Mouse (Mus musculus): ENCODE results near the gene Ppm1a. TPM values are rescaled to one million over a fixed set of nuclear protein-coding genes. Genes with fewer than 3 reads are reported as not detected.
"Not testable (repeated sequence)": the region's sequence is repeated elsewhere in the genome, so short reads cannot be mapped to it uniquely, and the experiment has no call there.

The Ppm1a gene
- total RNA-seq, 2 experiments from 2014 or later = 317 to 347 TPM

- DNase-seq (ENCODE audit: low spot score in 2 of 2) = peak; percentile 93 to 96
- intact Hi-C loops (cut with DNase I) = loop anchor here (2.0 to 5.0 kb wide), 4 partner anchors 70 to 673 kb away; partner anchors contain the start of genes Dhrs7, Jkamp and L3hypdh
Measured at GRCm38 (mm10) chr12:72760376-72761229, 3.3 kb downstream of the Ppm1a start.

GRCm38 (mm10) chr12:72761230-72761648 lies 4.0 kb downstream of the Ppm1a start:
- intact Hi-C loops (cut with DNase I) = loop anchor here (2.0 to 5.0 kb wide), 4 partner anchors 70 to 674 kb away; partner anchors contain the start of genes Dhrs7, Jkamp and L3hypdh
- DNase-seq (ENCODE audit: low spot score in 2 of 2) = no peak

- intact Hi-C loops (cut with DNase I) = loop anchor here (2.0 to 5.0 kb wide), 4 partner anchors 69 to 674 kb away; partner anchors contain the start of genes Dhrs7, Jkamp and L3hypdh
- peak; percentile 37 to 59 for DNase-seq (ENCODE audit: low spot score in 2 of 2)
Measured at GRCm38 (mm10) chr12:72761649-72762261, 4.5 kb downstream of the Ppm1a start.

- no peak for DNase-seq (ENCODE audit: low spot score in 2 of 2)
- intact Hi-C loops (cut with DNase I) = loop anchor here (5.0 kb wide), 1 partner anchor 675 kb away; the partner anchor contains the start of genes Jkamp and L3hypdh
Measured at GRCm38 (mm10) chr12:72762502-72762901, 5.2 kb downstream of the Ppm1a start.

- intact Hi-C loops (cut with DNase I) = loop anchor here (5.0 kb wide), 1 partner anchor 676 kb away; the partner anchor contains the start of genes Jkamp and L3hypdh
- no peak for DNase-seq (ENCODE audit: low spot score in 2 of 2)
Measured at GRCm38 (mm10) chr12:72763156-72763555, 5.9 kb downstream of the Ppm1a start.

GRCm38 (mm10) chr12:72767809-72768208 lies 10.6 kb downstream of the Ppm1a start:
- no peak for DNase-seq (ENCODE audit: low spot score in 2 of 2)
- intact Hi-C loops (cut with DNase I) = no loop called here

GRCm38 (mm10) chr12:72768230-72768629 lies 11.0 kb downstream of the Ppm1a start:
- intact Hi-C loops (cut with DNase I) = no loop called here
- no peak for DNase-seq (ENCODE audit: low spot score in 2 of 2)

- DNase-seq (ENCODE audit: low spot score in 2 of 2) = no peak
- intact Hi-C loops (cut with DNase I) = no loop called here
Measured at GRCm38 (mm10) chr12:72769546-72770230, 12.4 kb downstream of the Ppm1a start.

GRCm38 (mm10) chr12:72771153-72771552 lies 13.9 kb downstream of the Ppm1a start:
- intact Hi-C loops (cut with DNase I) = no loop called here

GRCm38 (mm10) chr12:72771711-72772110 lies 14.5 kb downstream of the Ppm1a start:
- intact Hi-C loops (cut with DNase I) = no loop called here
- DNase-seq (ENCODE audit: low spot score in 2 of 2) = no peak

More at GRCm38 (mm10) chr12:72771153-72771552, 13.9 kb downstream of the Ppm1a start:
- no peak for DNase-seq (ENCODE audit: low spot score in 2 of 2)

GRCm38 (mm10) chr12:72773921-72774320 lies 16.7 kb downstream of the Ppm1a start:
- no peak for DNase-seq (ENCODE audit: low spot score in 2 of 2)
- intact Hi-C loops (cut with DNase I) = no loop called here

- DNase-seq (ENCODE audit: low spot score in 2 of 2) = no peak
- intact Hi-C loops (cut with DNase I) = no loop called here
Measured at GRCm38 (mm10) chr12:72777244-72777643, 20.0 kb downstream of the Ppm1a start.

- DNase-seq (ENCODE audit: low spot score in 2 of 2) = no peak
- intact Hi-C loops (cut with DNase I) = loop anchor here (5.0 kb wide), 1 partner anchor 798 kb away; no protein-coding TSS in a partner anchor
Measured at GRCm38 (mm10) chr12:72780136-72780535, 22.9 kb downstream of the Ppm1a start.

- not testable (repeated sequence) for DNase-seq (ENCODE audit: low spot score in 2 of 2)
- intact Hi-C loops (cut with DNase I) = loop anchor here (5.0 kb wide), 1 partner anchor 800 kb away; no protein-coding TSS in a partner anchor
Measured at GRCm38 (mm10) chr12:72782786-72783185, 25.5 kb downstream of the Ppm1a start.

- no peak for DNase-seq (ENCODE audit: low spot score in 2 of 2)
- intact Hi-C loops (cut with DNase I) = no loop called here
Measured at GRCm38 (mm10) chr12:72785183-72785930, 28.1 kb downstream of the Ppm1a start.

- intact Hi-C loops (cut with DNase I) = no loop called here
- no peak for DNase-seq (ENCODE audit: low spot score in 2 of 2)
Measured at GRCm38 (mm10) chr12:72786551-72786950, 29.3 kb downstream of the Ppm1a start.

GRCm38 (mm10) chr12:72786986-72787385 lies 29.7 kb downstream of the Ppm1a start:
- DNase-seq (ENCODE audit: low spot score in 2 of 2) = no peak
- intact Hi-C loops (cut with DNase I) = no loop called here

GRCm38 (mm10) chr12:72790538-72790937 lies 33.3 kb downstream of the Ppm1a start:
- intact Hi-C loops (cut with DNase I) = no loop called here
- DNase-seq (ENCODE audit: low spot score in 2 of 2) = no peak

All from left cerebral cortex, postnatal 36 days (tissue).